Mouse (Mus musculus) brown adipose tissue, adult 24 weeks (tissue): ENCODE measurements around the gene Cdc42bpb. TPM values are rescaled to one million over a fixed set of nuclear protein-coding genes. Genes with fewer than 3 reads are reported as not detected.

Source experiments
- H3K27ac ChIP-seq: fragments of 200-500 bp; replicated peaks from 2 replicates; pipeline ENCODE4 v1.5.1; 2012; ENCODE audit warnings: low read depth, mild to moderate bottlenecking, low read length
- H3K4me1 ChIP-seq: fragments of 200-500 bp; 2 replicates; pipeline ENCODE4 v1.6.1; 2012; ENCODE audit warnings: low read length, mixed read lengths; ENCODE audit not compliant: control insufficient read depth, insufficient read depth, insufficient read length
- H3K4me3 ChIP-seq: fragments of 200-500 bp; 2 replicates; pipeline ENCODE4 v1.5.1; 2012; ENCODE audit warnings: low read depth, mild to moderate bottlenecking, low read length, moderate library complexity; ENCODE audit not compliant: insufficient read depth
- polyA plus RNA-seq: library from polyadenylated mRNA; stranded (reverse); fragments of >200 nt; gene quantifications from 2 replicates; pipeline ENCODE4 v1.2.4, GENCODE M21; 2012; ENCODE audit not compliant: missing spikeins, insufficient read depth, insufficient read length

Cdc42bpb gene
- polyA plus RNA-seq, 1 experiment, result 24.1 TPM

DNA sequence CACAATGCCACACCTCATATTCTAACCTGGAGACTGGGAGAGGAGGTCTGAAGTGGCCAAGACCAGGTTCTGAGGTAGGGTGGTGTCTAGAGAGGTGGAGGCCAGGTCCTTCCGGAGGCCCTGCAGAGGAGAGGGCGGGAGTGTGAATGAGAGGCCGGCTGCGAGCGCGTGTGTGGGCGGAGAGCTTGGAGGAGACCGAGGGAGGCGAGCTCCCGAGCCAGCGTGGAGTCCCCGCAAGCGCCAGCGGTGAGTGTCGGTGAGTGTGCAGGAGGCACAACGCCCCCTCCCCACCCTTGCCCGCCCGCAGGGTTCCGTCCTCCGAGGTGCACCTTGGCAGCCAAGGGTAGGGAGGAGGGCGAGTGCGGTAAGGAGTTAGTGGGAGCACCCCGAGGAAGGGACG is 29.1 kb upstream of the Cdc42bpb start, which contains the start of gene Lbhd2:
Gene Lbhd2, plus strand, starts transcription at position 188 of the 400 bp plus-strand sequence.
- Histone ChIP-seq H3K4me1 (no peaks in the 10 kb centered on the region), H3K4me3 (no peak within 1 kb of the TSS), H3K27ac (no peak within 1 kb of the TSS)

- no peak overlapping the region for H3K4me3 ChIP-seq
- H3K4me1 ChIP-seq, result no peaks in the 10 kb centered on the region
- H3K27ac ChIP-seq, result no peak overlapping the region
Measured at GRCm38 (mm10) chr12:111404880-111405279, 27.4 kb upstream of the Cdc42bpb start.

DNA sequence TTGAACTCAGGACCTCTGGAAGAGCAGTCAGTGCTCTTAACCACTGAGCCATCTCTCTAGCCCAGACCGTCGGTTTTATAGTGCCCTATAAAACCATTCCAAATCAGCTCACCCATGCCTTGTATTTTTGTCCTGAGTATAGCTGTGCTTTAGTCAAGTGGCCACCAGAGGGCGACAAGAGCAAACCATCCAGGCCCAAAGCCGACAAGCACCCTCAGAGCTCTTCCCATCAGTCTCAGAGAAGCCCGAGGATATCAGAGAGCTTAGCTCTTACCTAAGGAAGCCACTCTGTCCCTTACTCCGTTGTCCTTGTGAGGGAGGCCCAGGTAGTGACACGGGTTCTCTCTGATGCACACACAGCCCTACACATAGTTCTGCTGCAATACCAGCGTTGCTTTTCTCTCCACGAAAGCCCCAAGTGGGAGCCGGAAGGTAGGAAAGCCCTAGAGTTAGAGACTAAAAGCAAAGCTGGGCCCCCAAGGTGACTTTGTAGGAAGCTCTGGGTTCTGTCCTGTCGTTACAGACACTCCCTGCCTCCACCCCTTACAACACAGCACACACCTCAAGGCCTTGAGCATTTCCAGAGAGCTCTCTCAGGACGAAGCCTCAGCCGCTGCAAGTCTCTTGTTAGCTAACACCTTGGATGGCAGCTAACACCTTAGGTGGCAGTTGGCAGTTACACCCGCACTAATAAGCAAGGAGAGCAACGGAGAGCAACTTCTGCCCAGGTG is 24.1 kb upstream of the Cdc42bpb start:
- Histone ChIP-seq H3K27ac (no peak overlapping the region), H3K4me3 (no peak overlapping the region), H3K4me1 (no peaks in the 10 kb centered on the region)

GRCm38 (mm10) chr12:111396997-111397396 is 19.5 kb upstream of the Cdc42bpb start:
- Histone ChIP-seq H3K4me1 (no peaks in the 10 kb centered on the region), H3K27ac (no peak overlapping the region), H3K4me3 (no peak overlapping the region)

GRCm38 (mm10) chr12:111394008-111394407 is 16.5 kb upstream of the Cdc42bpb start:
- H3K27ac ChIP-seq, result no peak overlapping the region
- no peak overlapping the region for H3K4me3 ChIP-seq
- no peaks in the 10 kb centered on the region for H3K4me1 ChIP-seq

DNA sequence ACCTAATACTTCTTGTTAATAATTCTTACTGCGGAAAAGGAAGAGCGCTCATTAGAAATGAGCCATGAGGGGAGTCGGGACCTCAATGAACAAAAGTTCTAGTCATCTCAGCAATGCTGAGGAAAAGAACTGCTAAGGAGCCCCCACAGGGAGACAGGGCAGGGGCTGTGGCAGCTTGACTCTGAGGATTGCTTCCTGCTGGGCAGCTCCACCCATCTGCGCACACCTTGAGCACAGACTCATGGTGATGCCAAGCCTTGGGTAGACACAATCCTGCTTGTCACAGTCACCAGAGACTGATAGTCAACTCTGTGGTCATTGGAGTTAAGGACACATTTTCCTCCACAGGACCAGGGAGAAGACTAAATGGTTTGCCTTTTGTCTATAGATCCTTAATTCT is 9.6 kb upstream of the Cdc42bpb start:
- H3K4me3 ChIP-seq, result no peak overlapping the region
- H3K27ac ChIP-seq, result peak overlapping the region; percentile 87
- peaks cover 11% of the 10 kb centered on the region; the same call in 1 of the 2 replicates for H3K4me1 ChIP-seq

- Histone ChIP-seq H3K4me3 (no peak overlapping the region), H3K27ac (peak overlapping the region; percentile 91), H3K4me1 (peaks cover 11% of the 10 kb centered on the region; the same call in 1 of the 2 replicates)
Measured at GRCm38 (mm10) chr12:111386642-111387120, 9.2 kb upstream of the Cdc42bpb start.

DNA sequence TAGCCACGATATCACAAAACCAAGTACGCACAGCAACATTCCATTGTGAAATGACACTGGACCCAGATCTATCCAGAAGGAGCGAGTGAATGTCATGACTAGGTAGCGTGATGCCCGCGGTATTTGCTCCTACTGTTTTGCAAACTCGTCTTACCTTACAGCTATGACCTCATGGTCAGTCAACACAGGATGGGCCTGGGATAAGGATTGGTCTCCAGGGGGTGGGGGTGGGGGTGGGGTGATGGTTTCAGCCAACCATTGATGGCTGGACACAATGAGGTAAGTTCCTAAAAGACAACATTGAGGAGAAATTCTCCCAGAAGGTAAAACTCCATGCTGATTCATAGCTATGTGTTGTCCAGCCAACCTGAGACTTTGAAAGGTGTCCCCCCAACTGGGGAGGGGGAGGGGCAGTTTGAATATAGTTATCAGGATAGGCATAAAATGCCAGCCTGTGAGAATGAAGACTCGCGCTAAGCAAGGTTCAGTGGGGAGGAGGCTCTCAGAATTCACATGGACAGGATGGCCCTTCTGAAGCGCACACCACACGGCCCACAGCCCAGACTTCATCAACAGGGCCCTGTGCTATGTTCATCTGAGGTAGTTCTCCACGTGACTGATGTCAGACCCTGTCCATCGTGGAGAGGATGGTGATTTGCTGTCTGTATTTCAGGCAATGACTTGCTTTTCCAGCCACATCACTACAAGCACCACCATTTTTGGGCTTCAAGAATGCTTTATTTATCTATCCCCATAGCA is 8.5 kb upstream of the Cdc42bpb start:
- no peak overlapping the region for H3K4me3 ChIP-seq
- H3K27ac ChIP-seq, result peak overlapping the region; percentile 91
- peaks cover 11% of the 10 kb centered on the region; the same call in 1 of the 2 replicates for H3K4me1 ChIP-seq

DNA sequence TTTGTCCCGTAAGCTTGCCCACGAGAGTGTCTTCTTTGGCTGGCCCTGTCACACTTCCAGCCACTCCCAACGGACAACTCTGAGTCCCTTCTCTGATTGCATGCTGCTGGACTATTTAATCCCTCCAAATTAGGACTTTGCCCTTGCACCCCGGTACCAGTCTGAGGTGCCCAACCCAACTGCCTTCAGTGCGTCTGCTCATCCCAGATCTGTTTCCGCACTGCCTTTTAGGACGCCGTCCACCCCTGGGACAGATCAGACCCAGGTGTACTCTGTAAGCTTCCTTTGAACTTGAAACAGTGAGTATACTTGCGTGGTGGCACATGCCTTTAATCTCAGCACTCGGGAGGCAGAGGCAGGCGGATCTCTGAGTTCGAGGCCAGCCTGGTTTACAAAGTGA is 1.3 kb upstream of the Cdc42bpb start:
- Histone ChIP-seq H3K4me1 (peaks cover 10% of the 10 kb centered on the region), H3K4me3 (peak overlapping the region; percentile 3; the same call in 1 of the 2 replicates), H3K27ac (no peak overlapping the region)

DNA sequence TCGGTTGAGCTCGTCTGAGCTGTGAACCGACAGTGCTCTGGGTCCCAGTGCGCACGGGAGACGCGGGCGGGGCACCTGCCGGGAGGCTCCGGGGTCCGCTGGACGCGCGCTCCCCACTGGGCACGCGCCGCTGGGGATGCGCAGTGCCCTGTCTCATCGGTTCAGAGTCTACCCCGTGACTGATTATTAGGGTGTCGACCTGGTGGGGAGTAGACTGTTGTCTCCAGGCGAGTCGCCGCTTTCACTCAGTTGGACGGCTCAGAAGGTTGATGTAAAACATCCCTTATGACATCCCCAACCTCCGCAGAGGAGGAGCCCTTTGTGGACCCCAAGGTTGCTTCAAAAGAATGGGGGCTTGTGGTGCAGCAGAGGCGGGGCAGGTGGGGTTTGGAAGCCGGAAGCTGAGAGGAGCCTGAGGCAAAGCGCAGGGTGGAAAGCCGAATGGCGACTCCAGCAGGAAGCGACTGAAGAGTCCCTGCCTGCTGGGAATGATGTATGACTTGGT is 520 bp upstream of the Cdc42bpb start:
- Histone ChIP-seq H3K27ac (peak overlapping the region; percentile 95), H3K4me3 (peak overlapping the region; percentile 93), H3K4me1 (peaks cover 12% of the 10 kb centered on the region)

DNA sequence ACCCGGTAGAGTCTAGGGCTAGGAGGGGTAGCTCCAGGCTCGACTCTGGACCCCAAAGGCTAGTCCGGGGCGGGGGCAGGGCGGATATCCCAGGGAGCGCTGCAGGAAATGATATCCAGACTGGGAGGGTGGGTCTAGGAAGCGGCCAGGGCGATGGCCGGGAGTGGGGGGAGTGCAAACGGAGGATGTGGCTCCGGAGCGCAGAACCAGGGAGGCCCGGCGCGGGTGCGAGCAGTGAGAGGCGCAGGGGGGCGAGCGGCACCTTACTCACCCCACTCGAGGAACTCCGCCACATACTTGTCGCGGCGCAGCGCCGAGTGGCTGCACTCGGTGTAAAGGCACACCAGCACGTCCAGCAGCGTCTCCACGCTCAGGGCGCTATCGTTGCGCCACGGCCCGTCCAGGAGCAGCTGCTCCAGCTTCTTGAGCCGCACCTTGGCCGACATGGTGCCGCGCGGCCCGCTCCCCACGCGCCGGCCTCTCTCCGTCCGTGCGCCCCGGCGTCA is 639 bp downstream of the Cdc42bpb start:
- peak overlapping the region; percentile 96 for H3K27ac ChIP-seq
- H3K4me1 ChIP-seq, result peaks cover 13% of the 10 kb centered on the region

DNA sequence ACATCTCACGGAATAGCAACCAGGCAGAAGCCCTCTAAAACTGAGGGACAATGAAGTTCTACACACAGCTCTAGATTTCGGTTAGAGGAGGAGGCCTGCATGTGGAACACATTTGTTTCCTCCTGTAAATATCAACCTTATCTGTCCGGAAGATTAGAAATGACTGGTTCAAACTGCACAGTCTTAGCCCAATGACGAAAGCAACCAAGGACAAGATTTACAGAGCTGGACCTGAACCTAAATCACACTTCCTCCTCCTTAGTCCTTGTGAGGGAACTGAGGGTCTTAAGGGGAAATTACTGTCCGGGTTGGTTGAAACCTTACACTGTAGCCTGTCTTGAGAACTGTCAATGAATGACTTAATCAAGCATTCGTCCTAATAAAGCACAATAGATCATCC is 1.5 kb downstream of the Cdc42bpb start:
- peak overlapping the region; percentile 68 for H3K27ac ChIP-seq
- peaks cover 17% of the 10 kb centered on the region for H3K4me1 ChIP-seq
- peak overlapping the region; percentile 93 for H3K4me3 ChIP-seq

More for the DNA sequence above, 639 bp downstream of the Cdc42bpb start:
- H3K4me3 ChIP-seq, result peak overlapping the region; percentile 93

GRCm38 (mm10) chr12:111375559-111375958 is 2.0 kb downstream of the Cdc42bpb start:
- Histone ChIP-seq H3K4me1 (peaks cover 19% of the 10 kb centered on the region), H3K27ac (peak overlapping the region; percentile 68), H3K4me3 (peak overlapping the region; percentile 93)

GRCm38 (mm10) chr12:111374727-111375126 is 2.8 kb downstream of the Cdc42bpb start:
- Histone ChIP-seq H3K4me1 (peaks cover 21% of the 10 kb centered on the region), H3K27ac (peak overlapping the region; percentile 2), H3K4me3 (peak overlapping the region; percentile 21)

DNA sequence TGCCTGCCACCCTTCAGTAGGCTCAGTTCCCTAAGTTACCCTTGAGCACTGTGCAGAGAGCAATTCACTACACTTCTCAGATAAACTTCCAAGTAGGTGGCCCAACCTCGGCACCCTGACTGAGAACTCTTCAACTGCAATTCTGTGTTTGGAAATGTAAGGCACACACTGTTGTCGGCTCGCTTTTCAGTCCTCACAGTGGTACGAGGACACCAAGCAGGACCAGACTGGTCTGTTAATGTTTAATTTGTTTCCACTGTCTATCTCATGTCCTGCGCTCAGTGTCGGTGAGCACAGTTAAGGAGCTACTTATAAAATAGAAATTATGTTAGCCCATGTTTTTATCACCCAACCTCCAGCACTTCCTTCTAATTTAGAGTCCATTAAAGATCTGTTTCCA is 4.1 kb downstream of the Cdc42bpb start:
- peaks cover 31% of the 10 kb centered on the region for H3K4me1 ChIP-seq
- H3K27ac ChIP-seq, result no peak overlapping the region
- no peak overlapping the region for H3K4me3 ChIP-seq
